Mouse (Mus musculus): ENCODE results near the gene Sin3b. TPM values are rescaled to one million over a fixed set of nuclear protein-coding genes. Genes with fewer than 3 reads are reported as not detected.

Sin3b gene
- polyA plus RNA-seq, 1 experiment from 2014 or later: 197 TPM

GRCm38 (mm10) chr8:72749846-72750245 is 26.8 kb downstream of the Sin3b start:
- TF ChIP-seq EP300 (optimal IDR thresholded peaks at IDR 0.05) (no peak), CTCF (IDR thresholded peaks at IDR 0.05; ENCODE audit: low read depth) (no peak)
- Histone ChIP-seq H3K4me2 (replicated peaks; ENCODE audit: low read depth) (no peak overlapping the region), H3K27me3 (ENCODE audit: control insufficient read depth, insufficient read depth, low read length) (no peaks in the 10 kb centered on the region), H3K27ac (replicated peaks) (no peak overlapping the region), H3K9me3 (ENCODE audit: control insufficient read depth, low read length) (no peaks in the 10 kb centered on the region), H3K9ac (ENCODE audit: low read length) (no peak overlapping the region), H3K4me1 (replicated peaks; ENCODE audit: control insufficient read depth, insufficient read depth) (no peaks in the 10 kb centered on the region), H3K36me3 (ENCODE audit: control insufficient read depth, insufficient read depth, low read length) (peaks cover 47% of the 10 kb centered on the region), H3K4me3 (ENCODE audit: low read depth, low read length) (no peak overlapping the region)
- DNase-seq (ENCODE audit: low spot score): peak; percentile 9
- WGBS: 93% methylated on average over 26 of the region's 26 CpGs
- ATAC-seq (ENCODE audit: low FRiP score, low TSS enrichment): no peak

DNA sequence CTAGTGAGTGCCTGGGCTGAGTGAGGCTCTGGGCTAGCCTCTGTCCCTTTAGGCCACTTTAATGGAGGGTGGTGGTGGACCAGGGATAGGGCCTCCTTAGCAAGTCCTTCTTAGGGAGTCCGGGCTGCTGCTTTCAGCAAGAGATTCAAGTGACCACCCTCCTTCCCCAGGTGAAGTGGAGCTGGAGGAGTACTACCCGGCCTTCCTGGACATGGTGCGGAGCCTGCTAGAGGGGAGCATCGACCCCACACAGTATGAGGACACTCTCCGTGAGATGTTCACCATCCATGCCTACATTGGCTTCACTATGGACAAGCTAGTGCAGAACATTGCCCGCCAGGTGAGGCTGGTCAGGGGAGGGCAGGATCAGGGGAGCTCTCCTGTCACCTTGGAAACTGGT is 27.2 kb downstream of the Sin3b start:
- no peak for TF ChIP-seq EP300 (optimal IDR thresholded peaks at IDR 0.05)
- TF ChIP-seq CTCF (IDR thresholded peaks at IDR 0.05; ENCODE audit: low read depth): no peak
- DNase-seq (ENCODE audit: low spot score) (peak; percentile 10), ATAC-seq (ENCODE audit: low FRiP score, low TSS enrichment) (no peak)
- H3K36me3 ChIP-seq (ENCODE audit: control insufficient read depth, insufficient read depth, low read length): peaks cover 45% of the 10 kb centered on the region
- H3K9me3 ChIP-seq (ENCODE audit: control insufficient read depth, low read length): no peaks in the 10 kb centered on the region
- no peak overlapping the region for H3K4me3 ChIP-seq (ENCODE audit: low read depth, low read length)
- 93% methylated on average over 6 of the region's 6 CpGs for WGBS
- no peaks in the 10 kb centered on the region for H3K27me3 ChIP-seq (ENCODE audit: control insufficient read depth, insufficient read depth, low read length)
- H3K4me2 ChIP-seq (replicated peaks; ENCODE audit: low read depth): no peak overlapping the region
- no peak overlapping the region for H3K27ac ChIP-seq (replicated peaks)
- no peaks in the 10 kb centered on the region for H3K4me1 ChIP-seq (replicated peaks; ENCODE audit: control insufficient read depth, insufficient read depth)
- no peak overlapping the region for H3K9ac ChIP-seq (ENCODE audit: low read length)

GRCm38 (mm10) chr8:72751126-72751525 is 28.0 kb downstream of the Sin3b start:
- no peaks in the 10 kb centered on the region for H3K27me3 ChIP-seq (ENCODE audit: control insufficient read depth, insufficient read depth, low read length)
- no peak for ATAC-seq (ENCODE audit: low FRiP score, low TSS enrichment)
- DNase-seq (ENCODE audit: low spot score): peak; percentile 10
- no peak overlapping the region for H3K4me3 ChIP-seq (ENCODE audit: low read depth, low read length)
- no peaks in the 10 kb centered on the region for H3K9me3 ChIP-seq (ENCODE audit: control insufficient read depth, low read length)
- peaks cover 46% of the 10 kb centered on the region for H3K36me3 ChIP-seq (ENCODE audit: control insufficient read depth, insufficient read depth, low read length)
- H3K4me1 ChIP-seq (replicated peaks; ENCODE audit: control insufficient read depth, insufficient read depth): no peaks in the 10 kb centered on the region
- WGBS: 83% methylated on average over 3 of the region's 3 CpGs
- H3K4me2 ChIP-seq (replicated peaks; ENCODE audit: low read depth): no peak overlapping the region
- no peak overlapping the region for H3K27ac ChIP-seq (replicated peaks)
- no peak overlapping the region for H3K9ac ChIP-seq (ENCODE audit: low read length)
- TF ChIP-seq CTCF (IDR thresholded peaks at IDR 0.05; ENCODE audit: low read depth) (peak; percentile 19; the same call in 1 of the 2 replicates), EP300 (optimal IDR thresholded peaks at IDR 0.05) (no peak)

DNA sequence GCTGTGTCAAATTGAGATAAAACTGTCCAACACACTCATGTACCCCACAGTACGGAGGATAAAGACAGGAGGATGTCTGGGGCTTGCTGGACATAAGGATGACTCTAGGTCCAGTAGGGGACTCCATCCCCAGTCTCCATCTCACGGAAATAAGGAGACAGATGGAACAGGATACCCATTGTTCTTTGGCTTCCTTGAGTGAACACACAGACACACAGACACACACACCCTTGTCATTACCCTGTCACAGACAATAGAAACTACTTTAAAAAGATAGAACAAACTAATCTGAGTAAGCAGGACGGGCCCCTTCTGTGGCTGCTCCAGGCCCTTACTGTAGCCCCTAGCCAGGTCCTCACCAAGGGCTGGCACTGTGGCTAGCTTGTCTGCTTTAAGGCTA is 29.2 kb downstream of the Sin3b start:
- Histone ChIP-seq H3K4me3 (ENCODE audit: low read depth, low read length) (no peak overlapping the region), H3K4me1 (replicated peaks; ENCODE audit: control insufficient read depth, insufficient read depth) (no peaks in the 10 kb centered on the region), H3K9ac (ENCODE audit: low read length) (no peak overlapping the region), H3K36me3 (ENCODE audit: control insufficient read depth, insufficient read depth, low read length) (peaks cover 49% of the 10 kb centered on the region), H3K4me2 (replicated peaks; ENCODE audit: low read depth) (no peak overlapping the region), H3K27ac (replicated peaks) (no peak overlapping the region), H3K9me3 (ENCODE audit: control insufficient read depth, low read length) (no peaks in the 10 kb centered on the region), H3K27me3 (ENCODE audit: control insufficient read depth, insufficient read depth, low read length) (no peaks in the 10 kb centered on the region)
- peak; percentile 2 for DNase-seq (ENCODE audit: low spot score)
- ATAC-seq (ENCODE audit: low FRiP score, low TSS enrichment): no peak
- TF ChIP-seq EP300 (optimal IDR thresholded peaks at IDR 0.05) (no peak), CTCF (IDR thresholded peaks at IDR 0.05; ENCODE audit: low read depth) (no peak)
- WGBS: 78% methylated on average over 3 of the region's 3 CpGs

DNA sequence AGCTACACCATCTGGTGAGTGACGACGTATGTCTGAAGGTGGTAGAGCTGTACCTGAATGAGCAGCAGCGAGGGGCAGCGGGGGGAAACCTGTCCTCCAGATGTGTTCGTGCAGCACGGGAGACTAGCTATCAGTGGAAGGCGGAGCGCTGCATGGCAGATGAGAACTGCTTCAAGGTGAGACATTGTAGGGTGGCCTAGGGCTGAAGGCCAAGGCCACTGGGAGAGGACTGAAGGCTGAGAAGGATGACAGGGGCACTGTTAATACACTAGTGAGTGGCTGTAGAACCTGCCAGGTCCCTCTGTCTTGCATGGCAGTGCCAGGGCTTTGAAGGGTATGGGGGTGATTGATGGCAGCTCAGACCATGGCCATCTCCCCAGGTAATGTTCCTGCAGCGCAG is 30.1 kb downstream of the Sin3b start:
- no peak overlapping the region for H3K27ac ChIP-seq (replicated peaks)
- no peaks in the 10 kb centered on the region for H3K27me3 ChIP-seq (ENCODE audit: control insufficient read depth, insufficient read depth, low read length)
- no peak for ATAC-seq (ENCODE audit: low FRiP score, low TSS enrichment)
- H3K4me2 ChIP-seq (replicated peaks; ENCODE audit: low read depth): no peak overlapping the region
- TF ChIP-seq CTCF (IDR thresholded peaks at IDR 0.05; ENCODE audit: low read depth) (no peak), EP300 (optimal IDR thresholded peaks at IDR 0.05) (no peak)
- DNase-seq (ENCODE audit: low spot score): peak; percentile 5
- no peak overlapping the region for H3K4me3 ChIP-seq (ENCODE audit: low read depth, low read length)
- no peaks in the 10 kb centered on the region for H3K4me1 ChIP-seq (replicated peaks; ENCODE audit: control insufficient read depth, insufficient read depth)
- peaks cover 44% of the 10 kb centered on the region for H3K36me3 ChIP-seq (ENCODE audit: control insufficient read depth, insufficient read depth, low read length)
- no peak overlapping the region for H3K9ac ChIP-seq (ENCODE audit: low read length)
- 94% methylated on average over 9 of the region's 9 CpGs for WGBS
- H3K9me3 ChIP-seq (ENCODE audit: control insufficient read depth, low read length): no peaks in the 10 kb centered on the region

GRCm38 (mm10) chr8:72753781-72754180 is 30.7 kb downstream of the Sin3b start:
- ATAC-seq (ENCODE audit: low FRiP score, low TSS enrichment): no peak
- Histone ChIP-seq H3K9ac (ENCODE audit: low read length) (no peak overlapping the region), H3K36me3 (ENCODE audit: control insufficient read depth, insufficient read depth, low read length) (peaks cover 40% of the 10 kb centered on the region), H3K4me2 (replicated peaks; ENCODE audit: low read depth) (no peak overlapping the region), H3K27ac (replicated peaks) (no peak overlapping the region), H3K4me3 (ENCODE audit: low read depth, low read length) (no peak overlapping the region), H3K4me1 (replicated peaks; ENCODE audit: control insufficient read depth, insufficient read depth) (no peaks in the 10 kb centered on the region), H3K27me3 (ENCODE audit: control insufficient read depth, insufficient read depth, low read length) (no peaks in the 10 kb centered on the region), H3K9me3 (ENCODE audit: control insufficient read depth, low read length) (no peaks in the 10 kb centered on the region)
- DNase-seq (ENCODE audit: low spot score): peak; percentile 5
- TF ChIP-seq CTCF (IDR thresholded peaks at IDR 0.05; ENCODE audit: low read depth) (no peak), EP300 (optimal IDR thresholded peaks at IDR 0.05) (no peak)
- 95% methylated on average over 2 of the region's 2 CpGs for WGBS

Data from stomach, postnatal 0 days (tissue).